Mouse (Mus musculus): ENCODE measurements around the gene Myo18a. TPM values are rescaled to one million over a fixed set of nuclear protein-coding genes. Genes with fewer than 3 reads are reported as not detected.

The Myo18a gene
- polyA plus RNA-seq (2012; rRNA removed; ENCODE audit: low replicate concordance) = 24.1 and 24.5 TPM in 2 replicates

GRCm38 (mm10) chr11:77762783-77763672 is at the start of gene Myo18a:
Gene Myo18a (plus strand): TSS chr11:77763246.

GRCm38 (mm10) chr11:77725183-77725582 is 37.9 kb upstream of the Myo18a start, which contains the start of gene Cryba1:
Gene Cryba1 (minus strand): TSS chr11:77725283.

GRCm38 (mm10) chr11:77787707-77788106 is 24.7 kb downstream of the Myo18a start, which contains the start of gene Gm10277:
Gene Gm10277 (minus strand): TSS chr11:77787747.

GRCm38 (mm10) chr11:77893787-77894718 is 131.0 kb downstream of the Myo18a start, which contains the start of gene Pipox:
Gene Pipox (minus strand): TSS chr11:77894096.

Other genes with a start within 250 kb of the Myo18a start
- gene Abhd15, start 248.1 kb upstream of the Myo18a start, polyA plus RNA-seq (2012; rRNA removed; ENCODE audit: low replicate concordance) = 25.4 and 62.6 TPM in 2 replicates
- gene Trp53i13, start 247.3 kb upstream of the Myo18a start, polyA plus RNA-seq (2012; rRNA removed; ENCODE audit: low replicate concordance) = 29.7 and 35.1 TPM in 2 replicates
- gene Gm10392, start 244.0 kb upstream of the Myo18a start, polyA plus RNA-seq (2012; rRNA removed; ENCODE audit: low replicate concordance) = not detected in 2 replicates
- gene Taok1, start 155.4 kb upstream of the Myo18a start, polyA plus RNA-seq (2012; rRNA removed; ENCODE audit: low replicate concordance) = 9.0 and 9.4 TPM in 2 replicates
- 11.6 and 14.3 TPM in 2 replicates for gene Nufip2, start 77.1 kb upstream of the Myo18a start, polyA plus RNA-seq (2012; rRNA removed; ENCODE audit: low replicate concordance)
- gene Cryba1, start 38.0 kb upstream of the Myo18a start, polyA plus RNA-seq (2012; rRNA removed; ENCODE audit: low replicate concordance) = not detected in 2 replicates
- not detected in 2 replicates for gene Gm10277, start 24.5 kb downstream of the Myo18a start, polyA plus RNA-seq (2012; rRNA removed; ENCODE audit: low replicate concordance)
- 0.23 and 0.67 TPM in 2 replicates for gene Pipox, start 130.8 kb downstream of the Myo18a start, polyA plus RNA-seq (2012; rRNA removed; ENCODE audit: low replicate concordance)
- gene Sez6, start 167.6 kb downstream of the Myo18a start, polyA plus RNA-seq (2012; rRNA removed; ENCODE audit: low replicate concordance) = 1.3 and 6.0 TPM in 2 replicates
- gene Phf12, start 219.5 kb downstream of the Myo18a start, polyA plus RNA-seq (2012; rRNA removed; ENCODE audit: low replicate concordance) = 33.8 and 65.1 TPM in 2 replicates